Mouse (Mus musculus) frontal cortex, postnatal 36 days (tissue): ENCODE measurements around the gene Nox3.

Experiments
- DNase-seq, 2 experiments: peaks; one replicate each; pipeline ENCODE4 v3.0.0; 2022; ENCODE audit warnings: low spot score in 2 of 2

Gene Nox3

GRCm38 (mm10) chr17:3610307-3610754, 85.7 kb downstream of the Nox3 start:
- DNase-seq = no peak

GRCm38 (mm10) chr17:3602954-3603672, 92.9 kb downstream of the Nox3 start:
- peak in 1 of 2 experiments; percentile 49 for DNase-seq

- DNase-seq = no peak
Observed at GRCm38 (mm10) chr17:3598393-3598792, 97.7 kb downstream of the Nox3 start.

GRCm38 (mm10) chr17:3597866-3598265, 98.2 kb downstream of the Nox3 start:
- no peak for DNase-seq

GRCm38 (mm10) chr17:3597130-3597529, 98.9 kb downstream of the Nox3 start:
- DNase-seq = no peak
